Mouse (Mus musculus) erythroblast, embryonic 14.5 days (primary cell): ENCODE data around the gene Ugt2b35. TPM values are rescaled to one million over a fixed set of nuclear protein-coding genes. Genes with fewer than 3 reads are reported as not detected.
"Not testable (repeated sequence)": the region's sequence is repeated elsewhere in the genome, so short reads cannot be mapped to it uniquely, and the experiment has no call there.

ENCODE experiments used
- H3K27me3 ChIP-seq: 2 replicates; pipeline ENCODE4 v1.6.1; 2012; ENCODE audit warnings: inconsistent platforms; ENCODE audit not compliant: control insufficient read depth
- H3K36me3 ChIP-seq: 2 replicates; pipeline ENCODE4 v1.6.1; 2012; ENCODE audit warnings: mild to moderate bottlenecking, inconsistent platforms; ENCODE audit not compliant: control insufficient read depth
- H3K4me1 ChIP-seq: 2 replicates; pipeline ENCODE4 v1.6.1; 2012; ENCODE audit warnings: inconsistent platforms; ENCODE audit not compliant: control insufficient read depth
- H3K4me3 ChIP-seq: replicated peaks from 2 replicates; pipeline ENCODE3; 2012; ENCODE audit warnings: moderate library complexity, mild to moderate bottlenecking, inconsistent platforms
- H3K9me3 ChIP-seq: 2 replicates; pipeline ENCODE4 v1.6.1; 2012; ENCODE audit warnings: low read length, inconsistent platforms, mixed read lengths; ENCODE audit not compliant: control insufficient read depth
- GATA1 ChIP-seq: IDR thresholded peaks from 2 replicates; pipeline ENCODE4 v1.6.1; 2012; ENCODE audit warnings: low read length, inconsistent platforms, mixed read lengths
- TAL1 ChIP-seq: IDR thresholded peaks from 3 replicates; pipeline ENCODE4 v1.6.1; 2012; ENCODE audit warnings: low read length, inconsistent platforms, mixed read lengths
- polyA plus RNA-seq: library from polyadenylated mRNA; stranded (reverse); fragments of >175 nt; gene quantifications from 2 replicates; pipeline ENCODE4 v1.2.3, GENCODE M21; 2012

Ugt2b35 gene
- polyA plus RNA-seq, result 0.01 TPM in 1 of 2 replicates, not detected in the other

DNA sequence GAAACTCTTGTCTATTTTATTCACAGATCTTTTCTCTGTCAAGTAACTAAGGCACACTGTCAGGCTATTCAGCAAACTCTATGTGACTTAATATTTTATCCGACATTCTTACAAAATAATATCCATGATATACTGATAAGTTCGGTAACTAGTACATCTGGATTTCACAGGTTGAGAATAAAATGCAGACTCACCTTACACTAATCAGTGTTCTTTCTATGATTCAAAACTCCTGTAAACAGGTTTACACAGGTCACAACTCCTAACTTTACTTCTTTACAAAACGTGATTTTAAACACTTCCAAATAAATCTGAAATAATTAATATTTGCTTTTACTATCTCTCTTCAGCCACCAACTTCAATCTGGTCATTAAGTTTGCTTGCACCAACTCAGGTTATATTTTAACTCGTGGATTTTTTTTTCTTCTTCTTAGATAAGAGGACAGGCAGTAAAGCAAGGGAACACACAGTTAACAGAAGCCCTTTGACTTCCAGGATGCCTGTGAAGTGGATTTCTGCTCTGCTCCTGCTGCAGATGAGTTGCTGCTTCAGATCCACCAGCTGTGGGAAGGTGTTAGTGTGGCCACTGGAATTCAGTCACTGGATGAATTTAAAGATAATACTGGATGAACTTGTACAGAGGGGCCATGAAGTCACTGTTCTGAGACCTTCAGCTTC lies at the start of gene Ugt2b35:
Gene Ugt2b35 (plus strand): TSS at position 466 of the 679 bp plus-strand sequence.
- Histone ChIP-seq H3K9me3 (peaks cover 8% of the 10 kb centered on the region; the same call in 1 of the 2 replicates), H3K4me1 (no peaks in the 10 kb centered on the region), H3K27me3 (no peaks in the 10 kb centered on the region), H3K4me3 (no peak within 1 kb of the TSS), H3K36me3 (no peaks in the 10 kb centered on the region)
- TF ChIP-seq TAL1 (no peak), GATA1 (no peak)

DNA sequence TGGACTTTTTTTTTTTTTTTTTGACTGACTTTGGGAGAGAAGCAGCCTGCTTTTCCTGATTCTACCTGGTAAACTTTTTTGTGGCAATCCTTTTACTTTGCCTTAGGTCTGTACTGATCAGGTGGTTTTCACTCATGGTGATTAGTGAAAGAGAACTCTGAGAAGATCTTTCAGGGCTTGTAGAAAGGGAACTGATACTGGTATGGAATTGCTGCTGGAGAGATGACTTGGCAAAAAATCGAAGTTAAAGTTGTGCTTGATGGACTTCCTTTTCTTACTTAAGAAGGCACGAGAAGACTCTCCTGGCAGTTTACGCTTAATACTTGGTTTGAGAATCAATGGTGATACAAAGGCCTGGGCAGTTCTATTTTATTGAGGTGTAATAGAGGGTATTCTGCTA lies 40.2 kb upstream of the Ugt2b35 start:
- Histone ChIP-seq H3K36me3 (no peaks in the 10 kb centered on the region), H3K9me3 (no peaks in the 10 kb centered on the region; the same call in 1 of the 2 replicates), H3K27me3 (no peaks in the 10 kb centered on the region), H3K4me3 (no peak overlapping the region), H3K4me1 (no peaks in the 10 kb centered on the region)
- TF ChIP-seq GATA1 (no peak), TAL1 (no peak)

DNA sequence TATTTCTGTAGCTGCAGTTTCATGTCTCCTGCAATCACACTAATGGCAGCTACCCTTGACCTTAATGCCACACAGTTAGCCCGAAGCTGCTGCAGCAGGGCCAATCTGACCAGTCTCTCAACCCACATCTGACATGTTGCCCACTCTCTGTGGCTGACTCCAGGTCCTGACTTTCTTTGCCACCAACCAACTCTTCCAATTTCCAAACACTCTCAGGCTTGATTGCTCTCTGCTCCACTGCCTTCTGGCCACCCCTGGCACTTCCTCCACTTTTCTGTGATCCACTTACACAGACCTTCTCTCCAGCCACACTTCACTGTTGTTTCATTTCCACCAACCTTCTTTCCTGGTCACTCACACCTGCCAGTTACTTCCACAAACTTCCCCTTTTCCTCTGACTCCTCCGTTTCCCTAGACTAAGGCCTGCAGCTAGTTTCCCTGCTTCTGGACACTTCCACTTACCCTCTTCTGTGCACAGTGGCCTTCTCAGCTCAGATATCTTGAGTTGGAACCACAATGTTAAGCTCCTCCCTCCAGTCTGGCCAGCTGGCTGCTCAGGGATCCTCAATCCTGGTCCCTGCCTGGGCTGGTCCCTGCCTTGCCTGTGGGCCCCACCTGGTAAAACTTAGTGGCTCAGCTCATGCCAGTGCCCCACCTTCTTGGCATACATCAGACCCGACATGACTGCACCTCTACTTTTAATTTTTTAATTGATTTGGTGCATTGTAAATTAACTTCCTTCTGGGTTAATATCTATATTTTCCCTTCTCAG lies 38.9 kb upstream of the Ugt2b35 start:
- H3K4me1 ChIP-seq, result no peaks in the 10 kb centered on the region
- H3K4me3 ChIP-seq, result no peak overlapping the region
- TF ChIP-seq TAL1, result no peak
- no peak for TF ChIP-seq GATA1
- H3K36me3 ChIP-seq, result no peaks in the 10 kb centered on the region
- no peaks in the 10 kb centered on the region; the same call in 1 of the 2 replicates for H3K9me3 ChIP-seq
- no peaks in the 10 kb centered on the region for H3K27me3 ChIP-seq

DNA sequence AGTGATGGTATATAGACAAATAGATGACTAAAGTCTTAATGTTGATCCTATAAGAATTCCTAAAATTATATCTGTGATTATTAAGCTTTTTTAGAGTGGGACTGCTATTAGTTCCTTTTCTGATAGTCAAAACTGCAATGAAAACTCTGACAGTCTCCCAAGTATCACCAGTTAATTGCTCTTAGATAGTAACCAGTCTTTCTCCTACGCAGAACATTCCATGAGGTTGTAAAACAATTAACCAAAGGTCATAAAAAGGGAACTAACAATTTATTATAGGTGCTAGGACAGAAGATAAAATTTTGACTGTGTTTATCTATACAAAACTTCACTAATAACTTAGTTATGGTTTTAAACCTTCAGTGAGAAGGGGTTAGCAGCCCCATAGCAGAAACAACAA lies 37.8 kb upstream of the Ugt2b35 start:
- H3K4me3 ChIP-seq, H3K36me3 ChIP-seq, H3K4me1 ChIP-seq, H3K9me3 ChIP-seq, H3K27me3 ChIP-seq: not testable (repeated sequence)

DNA sequence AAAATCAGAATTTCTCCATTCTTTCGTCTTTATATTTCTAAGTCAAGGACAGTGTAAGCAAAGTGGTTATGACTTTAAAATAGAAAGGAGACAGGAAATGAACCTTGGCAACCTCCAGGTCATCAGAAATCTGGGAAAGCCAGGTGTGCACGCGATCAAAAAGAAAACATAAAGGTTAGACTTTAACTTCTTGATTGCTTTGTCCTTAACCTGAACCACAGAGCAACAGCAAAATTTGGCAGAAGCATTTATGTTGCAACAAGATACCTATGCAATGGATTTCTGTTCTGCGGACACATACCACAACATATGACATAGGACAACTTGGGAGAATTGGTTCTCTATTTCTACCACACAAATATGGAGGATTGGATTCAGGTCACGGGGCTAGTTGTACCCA lies 33.4 kb upstream of the Ugt2b35 start:
- not testable (repeated sequence) for H3K4me1 ChIP-seq, H3K36me3 ChIP-seq, H3K9me3 ChIP-seq, H3K4me3 ChIP-seq, H3K27me3 ChIP-seq

DNA sequence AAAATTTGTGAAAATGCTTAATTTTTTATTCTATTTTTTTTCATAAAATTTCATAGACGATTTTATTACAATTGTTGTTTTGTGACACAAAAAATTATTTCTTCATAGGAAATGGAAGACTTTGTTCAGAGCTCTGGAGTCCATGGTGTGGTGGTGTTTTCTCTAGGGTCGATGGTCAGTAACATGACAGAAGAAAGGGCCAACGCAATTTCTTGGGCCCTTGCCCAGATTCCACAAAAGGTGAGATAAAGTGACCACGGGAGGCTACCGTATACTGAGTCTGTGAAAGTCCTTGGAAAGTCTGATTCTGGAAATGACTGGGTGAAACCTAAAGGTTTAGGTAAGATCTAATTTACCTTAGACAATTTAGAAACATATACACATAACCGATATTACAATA lies 4.1 kb downstream of the Ugt2b35 start:
- Histone ChIP-seq H3K9me3 (no peaks in the 10 kb centered on the region), H3K4me1 (no peaks in the 10 kb centered on the region), H3K27me3 (no peaks in the 10 kb centered on the region), H3K36me3 (no peaks in the 10 kb centered on the region), H3K4me3 (no peak overlapping the region)
- TF ChIP-seq TAL1, result no peak
- no peak for TF ChIP-seq GATA1

DNA sequence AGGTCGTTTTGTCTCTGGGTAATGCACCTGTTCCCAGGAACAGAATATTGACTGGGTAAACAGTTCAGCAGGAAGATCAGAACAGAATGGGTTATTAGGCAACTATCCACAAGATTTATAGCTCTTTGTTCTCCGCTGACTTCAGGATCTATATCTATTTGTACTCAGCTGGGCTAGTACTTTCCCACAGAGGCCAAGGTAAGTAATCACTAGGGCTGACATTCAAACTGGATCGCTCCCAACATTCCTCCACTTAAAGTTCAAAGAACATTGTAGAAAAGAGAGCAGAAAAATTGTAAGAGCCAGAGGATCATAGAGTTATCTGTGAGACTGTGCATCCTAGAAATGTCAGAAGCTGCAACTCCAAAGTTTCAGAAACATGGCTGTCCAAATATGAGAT lies 14.8 kb downstream of the Ugt2b35 start:
- Histone ChIP-seq H3K36me3 (no peaks in the 10 kb centered on the region), H3K27me3 (no peaks in the 10 kb centered on the region), H3K4me3 (no peak overlapping the region), H3K9me3 (peaks cover 6% of the 10 kb centered on the region; the same call in 1 of the 2 replicates), H3K4me1 (no peaks in the 10 kb centered on the region)
- no peak for TF ChIP-seq TAL1
- TF ChIP-seq GATA1, result no peak

DNA sequence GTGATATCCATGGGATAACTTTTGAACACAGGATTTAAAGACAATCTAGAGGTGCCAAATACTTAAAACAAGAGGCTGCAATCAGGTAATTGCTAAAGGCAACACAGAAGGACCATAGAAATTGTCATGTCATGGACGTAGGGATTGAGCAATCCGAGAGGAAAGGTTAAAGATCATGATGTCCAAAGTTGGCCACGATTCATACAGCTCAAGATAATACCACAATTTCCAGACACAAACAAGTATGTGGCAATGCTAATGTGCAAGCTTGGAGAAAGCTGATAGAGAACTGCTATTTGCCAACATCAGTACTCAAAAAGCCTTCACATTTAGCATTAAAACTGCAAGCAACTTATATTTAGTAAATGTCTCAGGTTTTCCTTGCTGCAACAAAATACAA lies 26.7 kb downstream of the Ugt2b35 start:
- Histone ChIP-seq H3K4me1 (no peaks in the 10 kb centered on the region), H3K27me3 (no peaks in the 10 kb centered on the region), H3K36me3 (no peaks in the 10 kb centered on the region), H3K9me3 (peaks cover 2% of the 10 kb centered on the region; the same call in 1 of the 2 replicates), H3K4me3 (no peak overlapping the region)
- TF ChIP-seq TAL1 (no peak), GATA1 (no peak)

DNA sequence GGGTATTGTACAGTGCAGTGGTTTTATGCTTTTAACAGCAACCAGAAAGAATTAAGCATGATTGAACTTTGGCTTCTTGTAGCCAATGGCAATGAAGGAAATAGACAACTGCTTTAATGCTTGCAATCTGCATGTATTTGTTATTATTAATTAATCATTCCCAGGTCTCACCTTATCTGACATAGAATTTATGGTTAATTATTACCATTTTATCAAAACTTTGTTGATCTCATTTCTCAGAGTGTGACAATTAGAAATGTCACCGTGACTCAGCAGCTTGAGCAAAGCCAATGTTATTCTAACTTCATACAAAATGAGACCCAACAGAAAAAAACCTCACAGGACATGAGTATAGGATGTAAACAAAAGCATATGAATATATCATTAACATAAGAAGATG lies 30.0 kb downstream of the Ugt2b35 start:
- no peak for TF ChIP-seq TAL1
- no peak for TF ChIP-seq GATA1
- Histone ChIP-seq H3K4me3 (no peak overlapping the region), H3K9me3 (peaks cover 2% of the 10 kb centered on the region; the same call in 1 of the 2 replicates), H3K27me3 (no peaks in the 10 kb centered on the region), H3K36me3 (no peaks in the 10 kb centered on the region), H3K4me1 (no peaks in the 10 kb centered on the region)

Other genes starting within 250 kb of the Ugt2b35 start
- 1.8 and 2.2 TPM in 2 replicates for gene Ythdc1, start 196.6 kb upstream of the Ugt2b35 start, polyA plus RNA-seq
- gene Ugt2b34, start 93.9 kb upstream of the Ugt2b35 start, polyA plus RNA-seq, result not detected in 2 replicates
- not detected in 2 replicates for gene Ugt2b1, start 74.3 kb upstream of the Ugt2b35 start, polyA plus RNA-seq
- not detected in 2 replicates for gene Ugt2b36, start 91.7 kb downstream of the Ugt2b35 start, polyA plus RNA-seq
- not detected in 2 replicates for gene Ugt2b5, start 139.5 kb downstream of the Ugt2b35 start, polyA plus RNA-seq